14 mouse cellular contexts compared by ENCODE assay signal in genomic region chr12:100402296-100403004, GRCm38 (mm10).
DNase-seq lines count a peak whose midpoint lies in the region.
"Had no signal": no experiment of that assay in that cellular context is flagged by ENCODE, and none has a peak within 500 bp of the region (broad histone marks: within the 10 kb centered on the region; RNA-seq: fewer than 3 reads in every experiment).

No protein-coding gene starts in this region.

- DNase-seq in cerebellum, adult 18-20 months: peak; percentile 58 to 63
- DNase-seq in cerebellum, adult 8-10 months: no peak
- peak; percentile 52 for DNase-seq in layer of hippocampus, adult 9-11 months
- DNase-seq in layer of hippocampus, adult 18-20 months (ENCODE audit: low spot score in 2 of 2): no peak
- DNase-seq in cerebellum, postnatal 25 days: peak; percentile 53 to 66
- DNase-seq in skeletal muscle tissue, adult 2 months (ENCODE audit: low read depth, low spot score): peak; percentile 85
- no peak for DNase-seq in urinary bladder, postnatal 10 days (ENCODE audit: low spot score)
- no peak for DNase-seq in neural tube, embryonic 10.5 days (ENCODE audit: extremely low spot score, low spot score)
- DNase-seq: adrenal gland, postnatal 25 days; heart, adult 2 months; kidney, postnatal 25 days; right cerebral cortex, postnatal 14 days; thymus, adult 18-20 months; thymus, postnatal 4 days had no signal

Comparison
In these comparisons a context has a peak if more than half of its experiments do, and no peak if none do; other contexts are left out.
1. DNase-seq: peak in cerebellum, adult 18-20 months (2 of 2), layer of hippocampus, adult 9-11 months (single experiment), cerebellum, postnatal 25 days (2 of 2) and skeletal muscle tissue, adult 2 months (single experiment); none in cerebellum, adult 8-10 months (single experiment), layer of hippocampus, adult 18-20 months (0 of 2), urinary bladder, postnatal 10 days (single experiment) and neural tube, embryonic 10.5 days (single experiment).